Mouse (Mus musculus) thymus, adult 2 months (tissue): ENCODE results near the gene Nrarp.

ENCODE experiments used
- CTCF ChIP-seq: fragments of 200-500 bp; IDR thresholded peaks from 2 replicates; pipeline ENCODE4 v1.5.1; 2012; ENCODE audit warnings: mild to moderate bottlenecking, control low read depth, low read length, moderate library complexity, borderline replicate concordance; ENCODE audit not compliant: control insufficient read depth, poor library complexity, insufficient read depth; ENCODE audit errors: extremely low read depth
- POLR2A ChIP-seq: fragments of 200-500 bp; IDR thresholded peaks from 2 replicates; pipeline ENCODE4 v1.6.1; 2012; ENCODE audit warnings: mild to moderate bottlenecking, low read length, control low read depth, moderate library complexity; ENCODE audit not compliant: control insufficient read depth, poor library complexity, insufficient read depth; ENCODE audit errors: extremely low read depth

GRCm38 (mm10) chr2:25211121-25211670 is 30.6 kb downstream of the Nrarp start, which contains the start of gene Nelfb:
- no peak for TF ChIP-seq CTCF
- TF ChIP-seq POLR2A = peak; percentile 66; the same call in 1 of the 2 replicates
